ENCODE assay signal across 10 mouse cellular contexts in genomic region chr9:67565801-67566258, GRCm38 (mm10). TPM values are rescaled to one million over a fixed set of nuclear protein-coding genes. Genes with fewer than 3 reads are reported as not detected.
DNase-seq lines count a peak whose midpoint lies in the region; ATAC-seq and TF ChIP-seq lines count a peak whose summit lies in the region.
"Had no signal": no experiment of that assay in that cellular context is flagged by ENCODE, and none has a peak within 500 bp of the region (broad histone marks: within the 10 kb centered on the region; RNA-seq: fewer than 3 reads in every experiment).

No protein-coding gene starts in this region.

- ATAC-seq in lung, embryonic 15.5 days (ENCODE audit: borderline replicate concordance, extremely low read depth, low FRiP score, low TSS enrichment), result peak; percentile 64
- ATAC-seq: activated CD4-positive, CD25-positive, alpha-beta regulatory T cell, adult 4 months had no signal

- peak; percentile 64 for DNase-seq in adrenal gland, adult 2 months
- no peak for DNase-seq in adrenal gland, adult 18-20 months (ENCODE audit: low spot score in 2 of 2)
- peak; percentile 23 for DNase-seq in adrenal gland, adult 8-10 months
- DNase-seq in heart, adult 8-10 months (ENCODE audit: low spot score), result peak; percentile 82
- no peak for DNase-seq in left cerebral cortex, postnatal 4 days
- DNase-seq in cerebellum, adult 11-12 months, result no peak
- DNase-seq in cerebellum, adult 2 months, result no peak

- no peak overlapping the region for H3K4me3 ChIP-seq in lung, embryonic 15.5 days
- H3K4me3 ChIP-seq in cerebellum, adult 2 months (replicated peaks; ENCODE audit: insufficient read depth, low read depth, low read length), result no peak overlapping the region
- H3K4me3 ChIP-seq: hindbrain, embryonic 15.5 days had no signal

- H3K27me3 ChIP-seq in lung, embryonic 15.5 days, result no peaks in the 10 kb centered on the region
- no peaks in the 10 kb centered on the region for H3K27me3 ChIP-seq in cerebellum, adult 2 months (ENCODE audit: control insufficient read depth, insufficient read depth, low read length)
- H3K27me3 ChIP-seq: hindbrain, embryonic 15.5 days had no signal

- TF ChIP-seq CTCF in cerebellum, adult 2 months (IDR thresholded peaks at IDR 0.05; ENCODE audit: borderline replicate concordance, insufficient read depth, low read depth, low read length), result no peak

- H3K4me1 ChIP-seq in lung, embryonic 15.5 days, result 0 out of 2 replicates have a peak, but pooled peaks cover 11% of the 10 kb centered on the region
- H3K4me1 ChIP-seq in cerebellum, adult 2 months (ENCODE audit: control insufficient read depth, insufficient read depth, low read length), result peaks cover 3% of the 10 kb centered on the region; the same call in 1 of the 2 replicates
- H3K4me1 ChIP-seq: hindbrain, embryonic 15.5 days had no signal

- WGBS in lung, embryonic 15.5 days, result 41% methylated on average over 6 of the region's 6 CpGs
- WGBS in cerebellum, adult 2 months, result 90% methylated on average over 6 of the region's 6 CpGs

- H3K9me3 ChIP-seq in lung, embryonic 15.5 days, result no peaks in the 10 kb centered on the region
- H3K9me3 ChIP-seq: hindbrain, embryonic 15.5 days had no signal

- H3K9ac ChIP-seq in lung, embryonic 15.5 days, result no peak overlapping the region
- H3K9ac ChIP-seq: hindbrain, embryonic 15.5 days had no signal

- no peak for TF ChIP-seq POLR2A in cerebellum, adult 2 months (IDR thresholded peaks at IDR 0.05; ENCODE audit: borderline replicate concordance, insufficient read depth, low read length)

- no peak overlapping the region for H3K27ac ChIP-seq in lung, embryonic 15.5 days
- H3K27ac ChIP-seq in cerebellum, adult 2 months (ENCODE audit: insufficient read depth, low read length), result no peak overlapping the region
- H3K27ac ChIP-seq: hindbrain, embryonic 15.5 days had no signal

- intact Hi-C loops in left cerebral cortex, postnatal 4 days (cut with DNase I), result no loop called here

- H3K36me3 ChIP-seq in lung, embryonic 15.5 days, result no peaks in the 10 kb centered on the region
- H3K36me3 ChIP-seq: hindbrain, embryonic 15.5 days had no signal

- H3K4me2 ChIP-seq in lung, embryonic 15.5 days, result no peak overlapping the region
- H3K4me2 ChIP-seq: hindbrain, embryonic 15.5 days had no signal

RNA-seq across cellular contexts. Expression of gene Tln2, which starts 6.3 kb away (rescaled TPM):
- total RNA-seq in adrenal gland, adult 2 months (2021), result 10 to 100 TPM; 21.7 to 24.7 TPM
- polyA plus RNA-seq in adrenal gland, adult 2 months (2012; rRNA removed), result 12.7 and 12.8 TPM in 2 replicates
- total RNA-seq in adrenal gland, adult 18-20 months (2021), result 10 to 100 TPM; 24.6 to 27.5 TPM
- 10 to 100 TPM; 24.8 to 49.7 (median 31.1) TPM for total RNA-seq in adrenal gland, adult 8-10 months (2022)
- total RNA-seq in heart, adult 8-10 months (2022), result 10 to 100 TPM; 71.6 to 87.1 (median 76.7) TPM
- 13.7 and 14.1 TPM in 2 replicates for polyA plus RNA-seq in lung, embryonic 15.5 days (2015; fragmentation: Nextera tagmentation; extraction: Ambion mirVana)
- total RNA-seq in left cerebral cortex, postnatal 4 days (2021), result 10 to 100 TPM; 66.0 to 73.5 TPM
- 25.9 and 28.7 TPM in 2 replicates for polyA plus RNA-seq in cerebellum, adult 2 months (2012; rRNA removed)

Comparison
In these comparisons a context has a peak if more than half of its experiments do, and no peak if none do; other contexts are left out.
1. DNase-seq: peak in adrenal gland, adult 2 months (single experiment), adrenal gland, adult 8-10 months (single experiment) and heart, adult 8-10 months (single experiment); none in adrenal gland, adult 18-20 months (0 of 2), left cerebral cortex, postnatal 4 days (single experiment), cerebellum, adult 11-12 months (single experiment) and cerebellum, adult 2 months (0 of 2).